Mouse (Mus musculus): Measurements from ENCODE around the gene Gen1. TPM values are rescaled to one million over a fixed set of nuclear protein-coding genes. Genes with fewer than 3 reads are reported as not detected.
A peak's percentile ranks its signal among the peaks of the same experiment; 100 is the strongest.

Gen1 gene
- 8.0 and 10.0 TPM in 2 replicates for polyA plus RNA-seq (2012; ENCODE audit: insufficient read depth, insufficient read length, missing spikeins)

- Histone ChIP-seq H3K4me1 (ENCODE audit: control insufficient read depth, insufficient read depth, low read length) (peaks cover 2% of the 10 kb centered on the region; the same call in 1 of the 2 replicates), H3K4me3 (ENCODE audit: insufficient read depth, low read length) (peak within 1 kb of the TSS; percentile 82), H3K27ac (ENCODE audit: insufficient read depth, low read depth, low read length) (peak within 1 kb of the TSS; percentile 86)
- TF ChIP-seq POLR2A (IDR thresholded peaks at IDR 0.05; ENCODE audit: borderline replicate concordance, low read depth, low read length): peak; percentile 87; the same call in 1 of the 2 replicates
- TF ChIP-seq CTCF (IDR thresholded peaks at IDR 0.05; ENCODE audit: low read depth, low read length): no peak
These were observed at the start of gene Gen1, which contains the start of gene Smc6 for GRCm38 (mm10) chr12:11265382-11266281. Gene Gen1 (minus strand): TSS chr12:11265801. Gene Smc6 (plus strand): TSS chr12:11265886.

GRCm38 (mm10) chr12:11313840-11314239 is 48.2 kb upstream of the Gen1 start:
- Histone ChIP-seq H3K4me1 (ENCODE audit: control insufficient read depth, insufficient read depth, low read length) (peaks cover 3% of the 10 kb centered on the region; the same call in 1 of the 2 replicates), H3K27ac (ENCODE audit: insufficient read depth, low read depth, low read length) (no peak overlapping the region), H3K4me3 (ENCODE audit: insufficient read depth, low read length) (no peak overlapping the region)
- TF ChIP-seq POLR2A (IDR thresholded peaks at IDR 0.05; ENCODE audit: borderline replicate concordance, low read depth, low read length) (no peak), CTCF (IDR thresholded peaks at IDR 0.05; ENCODE audit: low read depth, low read length) (no peak)

- no peak overlapping the region for H3K27ac ChIP-seq (ENCODE audit: insufficient read depth, low read depth, low read length)
- H3K4me1 ChIP-seq (ENCODE audit: control insufficient read depth, insufficient read depth, low read length): no peaks in the 10 kb centered on the region
- H3K4me3 ChIP-seq (ENCODE audit: insufficient read depth, low read length): no peak overlapping the region
- TF ChIP-seq POLR2A (IDR thresholded peaks at IDR 0.05; ENCODE audit: borderline replicate concordance, low read depth, low read length): no peak
- TF ChIP-seq CTCF (IDR thresholded peaks at IDR 0.05; ENCODE audit: low read depth, low read length): no peak
These were observed 45.5 kb upstream of the Gen1 start for GRCm38 (mm10) chr12:11311106-11311505.

GRCm38 (mm10) chr12:11306753-11307645 is 41.4 kb upstream of the Gen1 start:
- no peak overlapping the region for H3K4me3 ChIP-seq (ENCODE audit: insufficient read depth, low read length)
- TF ChIP-seq CTCF (IDR thresholded peaks at IDR 0.05; ENCODE audit: low read depth, low read length) (no peak), POLR2A (IDR thresholded peaks at IDR 0.05; ENCODE audit: borderline replicate concordance, low read depth, low read length) (no peak)

GRCm38 (mm10) chr12:11300858-11301257 is 35.3 kb upstream of the Gen1 start:
- Histone ChIP-seq H3K4me3 (ENCODE audit: insufficient read depth, low read length) (no peak overlapping the region), H3K27ac (ENCODE audit: insufficient read depth, low read depth, low read length) (no peak overlapping the region), H3K4me1 (ENCODE audit: control insufficient read depth, insufficient read depth, low read length) (no peaks in the 10 kb centered on the region)
- TF ChIP-seq CTCF (IDR thresholded peaks at IDR 0.05; ENCODE audit: low read depth, low read length) (no peak), POLR2A (IDR thresholded peaks at IDR 0.05; ENCODE audit: borderline replicate concordance, low read depth, low read length) (no peak)

More at GRCm38 (mm10) chr12:11306753-11307645, 41.4 kb upstream of the Gen1 start:
- Histone ChIP-seq H3K27ac (ENCODE audit: insufficient read depth, low read depth, low read length) (no peak overlapping the region), H3K4me1 (ENCODE audit: control insufficient read depth, insufficient read depth, low read length) (no peaks in the 10 kb centered on the region)

- TF ChIP-seq POLR2A (IDR thresholded peaks at IDR 0.05; ENCODE audit: borderline replicate concordance, low read depth, low read length) (no peak), CTCF (IDR thresholded peaks at IDR 0.05; ENCODE audit: low read depth, low read length) (no peak)
- no peak overlapping the region for H3K4me3 ChIP-seq (ENCODE audit: insufficient read depth, low read length)
- H3K4me1 ChIP-seq (ENCODE audit: control insufficient read depth, insufficient read depth, low read length): no peaks in the 10 kb centered on the region
- H3K27ac ChIP-seq (ENCODE audit: insufficient read depth, low read depth, low read length): no peak overlapping the region
These were observed 20.8 kb upstream of the Gen1 start for GRCm38 (mm10) chr12:11286382-11286781.

- no peak overlapping the region for H3K4me3 ChIP-seq (ENCODE audit: insufficient read depth, low read length)
- no peak overlapping the region for H3K27ac ChIP-seq (ENCODE audit: insufficient read depth, low read depth, low read length)
- H3K4me1 ChIP-seq (ENCODE audit: control insufficient read depth, insufficient read depth, low read length): no peaks in the 10 kb centered on the region
- TF ChIP-seq POLR2A (IDR thresholded peaks at IDR 0.05; ENCODE audit: borderline replicate concordance, low read depth, low read length): no peak
- TF ChIP-seq CTCF (IDR thresholded peaks at IDR 0.05; ENCODE audit: low read depth, low read length): no peak
These were observed 16.0 kb upstream of the Gen1 start for GRCm38 (mm10) chr12:11281584-11281983.

- TF ChIP-seq POLR2A (IDR thresholded peaks at IDR 0.05; ENCODE audit: borderline replicate concordance, low read depth, low read length) (no peak), CTCF (IDR thresholded peaks at IDR 0.05; ENCODE audit: low read depth, low read length) (no peak)
- Histone ChIP-seq H3K27ac (ENCODE audit: insufficient read depth, low read depth, low read length) (no peak overlapping the region), H3K4me3 (ENCODE audit: insufficient read depth, low read length) (no peak overlapping the region), H3K4me1 (ENCODE audit: control insufficient read depth, insufficient read depth, low read length) (peaks cover 7% of the 10 kb centered on the region)
These were observed 14.3 kb upstream of the Gen1 start for GRCm38 (mm10) chr12:11279886-11280285.

- peaks cover 9% of the 10 kb centered on the region for H3K4me1 ChIP-seq (ENCODE audit: control insufficient read depth, insufficient read depth, low read length)
- H3K4me3 ChIP-seq (ENCODE audit: insufficient read depth, low read length): no peak overlapping the region
- no peak overlapping the region for H3K27ac ChIP-seq (ENCODE audit: insufficient read depth, low read depth, low read length)
- TF ChIP-seq CTCF (IDR thresholded peaks at IDR 0.05; ENCODE audit: low read depth, low read length) (no peak), POLR2A (IDR thresholded peaks at IDR 0.05; ENCODE audit: borderline replicate concordance, low read depth, low read length) (no peak)
These were observed 11.6 kb upstream of the Gen1 start for GRCm38 (mm10) chr12:11277207-11277606.

Data from bone marrow macrophage, adult 2 months (primary cell).